In the genomic region with DNA sequence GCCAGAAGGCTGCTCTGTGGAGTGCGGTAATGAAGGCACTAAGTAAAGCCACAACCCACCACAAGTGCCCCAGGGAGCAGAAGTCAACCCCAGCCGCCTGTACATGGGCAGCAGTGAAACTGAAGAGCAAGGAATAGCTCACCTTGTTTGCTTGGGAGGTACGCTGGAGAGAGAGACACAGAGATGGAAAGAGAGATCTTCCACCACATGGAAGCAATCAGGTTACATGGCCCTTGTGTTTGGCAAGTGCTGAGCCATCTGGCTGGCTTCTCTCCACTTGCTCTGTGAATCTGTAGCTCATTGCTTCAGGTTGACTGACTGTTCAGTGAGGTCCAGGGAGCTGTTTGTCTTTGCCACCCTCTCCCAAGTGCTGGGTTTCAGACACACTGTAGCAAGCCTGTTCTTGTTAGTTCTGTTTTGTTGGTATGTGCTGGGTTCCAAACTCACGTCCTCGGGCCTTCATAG, we compare ENCODE assay signal across 1 mouse cellular context.
TF ChIP-seq lines count a peak whose summit lies in the region.

No protein-coding gene starts in this region.

TF ChIP-seq in MEL, 35 proteins besides CTCF, POLR2A, EP300 and RAD21:
- TF ChIP-seq BHLHE40 (IDR thresholded peaks at IDR 0.05; ENCODE audit: borderline replicate concordance, low read depth, low read length) = no peak
